Mouse (Mus musculus) ovary, postnatal 14 days (tissue): Measurements from ENCODE around the gene Urb2.

ENCODE experiments used
- DNase-seq: peaks from one replicate; pipeline ENCODE4 v3.0.0; 2022; ENCODE audit warnings: low spot score

Urb2 gene

DNA sequence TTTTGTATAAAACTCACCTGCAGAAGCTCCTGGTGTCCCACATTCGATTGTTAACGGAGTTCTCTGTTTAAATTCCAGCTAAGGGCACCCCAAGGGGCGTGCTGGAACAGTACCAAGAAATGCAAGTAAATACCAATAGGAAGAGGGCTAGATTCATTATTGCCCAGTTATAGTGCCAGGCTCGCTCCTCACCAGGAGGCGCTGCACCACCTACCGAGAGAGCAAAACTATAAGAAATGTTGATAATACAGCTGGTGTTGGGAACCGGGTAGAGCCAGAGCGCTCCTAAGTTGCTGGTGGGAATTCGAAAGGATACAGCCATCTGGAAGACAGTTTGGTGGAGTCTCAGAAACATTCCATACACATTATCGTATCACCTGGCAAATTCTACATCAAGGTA is 56.7 kb downstream of the Urb2 start:
- no peak for DNase-seq

- DNase-seq, result no peak
Observed at GRCm38 (mm10) chr8:124078969-124079368, 57.7 kb downstream of the Urb2 start.

GRCm38 (mm10) chr8:124080467-124081326 is 59.4 kb downstream of the Urb2 start:
- DNase-seq, result no peak

- DNase-seq, result no peak
Observed at GRCm38 (mm10) chr8:124082616-124083015, 61.3 kb downstream of the Urb2 start.

GRCm38 (mm10) chr8:124083611-124084010 is 62.3 kb downstream of the Urb2 start:
- DNase-seq, result no peak

GRCm38 (mm10) chr8:124085668-124086067 is 64.4 kb downstream of the Urb2 start:
- DNase-seq, result no peak

- no peak for DNase-seq
Observed at GRCm38 (mm10) chr8:124088092-124088613, 66.8 kb downstream of the Urb2 start.

DNA sequence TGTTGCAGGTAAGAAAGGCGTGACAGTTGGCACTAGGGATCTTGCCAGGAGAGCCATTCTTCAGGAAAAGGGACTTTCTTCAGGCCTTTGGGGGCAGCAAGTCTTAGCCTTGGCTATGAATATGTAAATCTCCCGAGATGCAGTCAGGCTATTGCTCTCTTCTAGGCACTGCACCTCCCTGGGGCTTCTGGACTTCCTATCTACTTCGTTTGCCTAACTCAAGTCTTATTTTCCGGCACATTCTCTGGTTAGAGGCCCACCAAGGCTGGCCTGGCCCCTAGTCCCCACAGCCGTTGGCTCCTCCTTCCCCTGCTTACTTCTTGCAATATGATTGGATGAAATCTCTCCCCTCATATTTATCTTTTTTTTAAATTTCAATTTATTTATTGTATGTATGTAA is 67.7 kb downstream of the Urb2 start:
- no peak for DNase-seq

GRCm38 (mm10) chr8:124090473-124090872 is 69.2 kb downstream of the Urb2 start:
- no peak for DNase-seq
